Mouse (Mus musculus): ENCODE measurements at regions not wholly inside any gene's neighbourhood (a gene's known extent, or its start where the extent isn't known, plus 50 kb on each side); places are given as distances from the start of the nearest gene placed in this dataset.
A peak's percentile ranks its signal among the peaks of the same experiment; 100 is the strongest.

DNA sequence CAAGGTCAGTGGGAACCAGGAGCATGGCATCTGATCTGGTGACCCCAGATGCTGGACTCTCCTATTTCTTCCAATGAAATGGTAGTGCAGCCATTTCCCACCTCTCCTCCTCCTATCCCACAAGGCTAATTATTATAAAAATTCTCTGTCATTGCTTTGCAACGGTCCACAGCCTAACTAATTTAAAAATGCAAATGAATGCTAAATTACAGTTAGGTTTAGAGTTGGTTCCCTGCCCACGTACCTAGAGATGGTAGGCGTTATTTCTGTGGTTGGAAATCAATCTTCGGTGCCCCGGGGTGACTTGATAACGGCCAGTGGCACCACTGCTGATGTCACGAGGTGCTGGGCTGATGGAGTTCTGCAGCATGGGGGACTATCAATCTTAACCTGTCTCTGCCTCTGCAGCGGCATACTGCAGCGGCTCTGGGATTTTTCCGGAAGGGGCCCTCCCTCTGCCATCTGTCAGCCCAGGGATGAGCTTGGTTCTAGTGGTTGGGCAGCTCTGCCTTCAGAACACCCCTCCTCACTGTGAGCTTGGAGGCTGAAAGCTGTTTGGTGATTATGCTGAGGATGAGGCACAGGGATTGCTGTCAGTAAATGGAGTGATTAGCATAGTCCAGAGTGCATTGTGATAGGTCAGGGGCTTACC is 66.5 kb downstream of the Nmur2 start:
- no peak for DNase-seq

- no peak for DNase-seq
Observed at GRCm38 (mm10) chr11:55966580-55966979, 74.2 kb downstream of the Nmur2 start.

GRCm38 (mm10) chr11:55958372-55958771 is 82.4 kb downstream of the Nmur2 start:
- DNase-seq, result no peak

DNA sequence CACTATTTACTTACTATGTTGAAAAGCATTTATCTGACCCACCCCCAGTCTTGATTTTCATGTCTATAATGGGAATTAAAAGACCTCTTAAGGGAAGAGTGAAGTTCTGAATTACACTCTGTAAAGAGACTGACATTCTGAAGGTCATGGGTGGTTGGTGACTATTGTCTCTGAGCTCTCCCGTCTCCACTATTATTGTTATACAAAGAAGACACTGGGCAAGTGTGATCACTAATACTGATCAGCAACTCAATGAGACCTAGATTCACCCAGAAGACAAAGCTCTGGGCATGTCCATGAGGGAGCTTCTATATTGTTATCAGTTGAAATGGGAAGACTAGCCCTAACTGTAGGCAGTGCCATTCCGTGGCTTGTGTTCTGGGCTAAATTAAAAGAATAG is 83.5 kb downstream of the Nmur2 start:
- DNase-seq, result no peak

- no peak for DNase-seq
Observed at GRCm38 (mm10) chr11:55953696-55954095, 87.1 kb downstream of the Nmur2 start.

GRCm38 (mm10) chr11:55949596-55949995 is 91.2 kb downstream of the Nmur2 start:
- DNase-seq, result peak; percentile 33

DNA sequence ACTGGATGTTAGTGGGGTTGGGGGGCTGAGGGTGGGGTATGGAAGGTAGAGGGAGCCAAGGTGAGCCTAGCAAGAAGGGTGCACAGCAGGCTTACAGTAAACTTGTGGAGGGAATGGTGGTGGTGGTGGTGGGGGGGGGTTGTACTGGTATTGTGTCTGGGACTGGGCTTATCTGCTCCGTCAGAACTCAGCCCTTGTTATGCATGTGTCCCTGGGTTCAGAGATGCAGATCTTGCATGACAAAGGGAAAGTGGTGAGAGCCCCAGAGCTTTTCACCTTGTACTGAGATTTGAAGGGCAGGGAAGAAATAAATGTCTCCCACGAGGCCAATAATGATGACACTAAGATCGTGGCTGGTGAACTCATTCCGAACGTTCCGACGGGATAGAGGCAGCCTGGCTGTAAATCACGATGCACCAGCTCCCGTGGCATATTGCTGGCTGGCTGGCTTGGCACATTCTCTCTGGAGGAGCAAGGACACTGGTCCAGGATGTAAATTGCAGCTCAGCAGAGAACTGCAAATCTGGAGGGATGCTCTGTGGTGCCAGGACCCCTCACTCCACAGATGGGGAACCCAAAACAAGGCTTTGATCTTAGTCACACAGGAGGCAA is 94.1 kb downstream of the Nmur2 start:
- DNase-seq, result peak; percentile 58

DNA sequence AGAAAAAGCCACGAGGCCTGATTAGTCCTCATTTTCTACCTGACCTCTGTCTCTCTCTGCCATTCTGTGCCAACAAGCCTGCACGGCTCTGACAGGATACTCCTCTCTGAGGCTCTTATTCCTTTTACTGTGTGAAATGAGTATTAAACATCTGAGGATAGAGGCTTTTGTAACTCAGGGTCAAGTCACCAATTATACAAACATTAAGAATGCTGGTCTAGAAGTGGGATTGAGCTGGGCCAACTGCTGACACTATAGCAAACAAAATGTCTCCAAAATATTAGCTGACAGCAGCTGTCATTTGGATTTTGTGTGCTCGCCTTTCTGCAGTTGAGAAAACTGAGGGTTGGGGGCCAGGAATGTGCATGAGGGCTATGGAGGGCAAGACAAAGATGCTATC is 94.8 kb downstream of the Nmur2 start:
- no peak for DNase-seq

DNA sequence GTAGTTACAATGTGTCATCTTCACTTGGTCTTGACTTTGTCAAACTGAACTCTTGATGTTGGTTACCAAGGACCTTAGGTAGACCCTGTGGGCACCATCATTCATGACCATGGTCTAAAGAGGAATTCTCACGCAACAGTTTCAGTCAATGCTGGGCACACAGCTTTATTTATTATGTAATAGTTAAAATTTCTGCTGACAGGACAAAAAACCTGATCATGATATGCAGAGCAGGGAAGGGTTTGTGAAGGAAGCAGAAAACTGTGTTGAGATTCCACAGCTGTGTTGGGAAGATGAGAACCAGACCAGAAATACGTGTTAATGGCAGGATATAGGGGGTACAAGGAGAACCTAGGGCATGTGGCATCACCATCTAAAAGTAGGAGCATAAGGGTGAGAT is 100.8 kb downstream of the Nmur2 start:
- DNase-seq, result no peak

DNA sequence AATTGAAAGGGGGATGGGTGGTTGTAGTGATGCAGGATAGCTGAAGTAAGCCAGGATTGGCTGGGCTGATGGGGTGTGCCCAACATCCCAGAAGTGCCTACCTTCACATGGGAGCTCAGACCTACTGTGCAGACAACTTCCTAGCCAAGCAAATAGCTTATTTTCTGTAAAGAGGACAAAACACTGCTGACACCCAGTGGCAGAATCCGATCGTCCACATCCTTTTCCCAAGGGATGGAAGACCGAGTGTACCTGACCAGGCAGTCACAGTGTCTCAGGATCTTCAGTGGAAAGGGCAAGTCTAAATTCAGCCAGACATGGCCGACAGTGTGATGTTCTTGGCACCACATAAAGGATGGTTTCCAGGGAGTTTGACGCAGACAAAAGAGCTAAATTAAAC is 114.4 kb downstream of the Nmur2 start:
- DNase-seq, result no peak

GRCm38 (mm10) chr11:55919066-55919465 is 121.7 kb downstream of the Nmur2 start:
- peak; percentile 34 for DNase-seq

- peak; percentile 28 for DNase-seq
Observed at GRCm38 (mm10) chr11:55918411-55918810, 122.4 kb downstream of the Nmur2 start.

DNA sequence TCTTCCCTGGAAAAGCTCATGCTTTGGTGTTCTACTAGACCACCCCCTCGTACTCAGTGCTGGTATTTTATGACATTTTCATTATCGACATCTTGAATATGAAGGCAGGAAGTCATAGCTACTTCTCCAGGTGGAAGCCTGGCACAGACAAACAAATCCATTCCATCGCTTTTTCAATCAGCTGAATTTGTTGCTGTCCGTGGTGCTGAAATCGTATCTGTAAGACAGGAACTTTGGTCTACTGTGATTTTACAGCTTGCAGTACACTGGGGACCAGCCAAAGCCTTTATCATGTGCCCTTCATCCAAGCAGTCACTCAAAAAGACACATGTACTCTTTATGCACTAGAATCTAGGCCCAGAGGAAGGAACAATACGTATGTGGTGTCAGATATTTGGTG is 143.3 kb downstream of the Nmur2 start:
- DNase-seq, result no peak

DNA sequence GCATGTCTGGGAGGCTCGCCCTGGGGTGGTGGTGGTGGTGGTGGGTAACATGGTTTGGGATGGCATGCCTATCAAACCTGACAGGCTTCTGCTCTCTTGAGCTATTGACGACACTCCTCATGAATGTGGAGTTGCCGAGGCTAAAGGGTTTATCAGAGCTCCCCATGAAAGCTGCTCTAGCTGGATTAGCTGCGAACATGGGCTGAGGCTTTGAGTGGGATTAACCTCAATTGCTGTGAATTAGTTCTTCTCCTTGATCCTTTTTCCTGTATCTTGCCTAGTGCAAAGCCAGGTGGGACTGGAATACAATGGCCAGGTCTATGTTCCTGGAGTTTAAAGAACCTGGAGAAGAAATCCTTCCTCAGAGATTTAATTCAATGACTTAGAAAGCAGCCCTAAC is 150.6 kb downstream of the Nmur2 start:
- DNase-seq, result no peak

DNA sequence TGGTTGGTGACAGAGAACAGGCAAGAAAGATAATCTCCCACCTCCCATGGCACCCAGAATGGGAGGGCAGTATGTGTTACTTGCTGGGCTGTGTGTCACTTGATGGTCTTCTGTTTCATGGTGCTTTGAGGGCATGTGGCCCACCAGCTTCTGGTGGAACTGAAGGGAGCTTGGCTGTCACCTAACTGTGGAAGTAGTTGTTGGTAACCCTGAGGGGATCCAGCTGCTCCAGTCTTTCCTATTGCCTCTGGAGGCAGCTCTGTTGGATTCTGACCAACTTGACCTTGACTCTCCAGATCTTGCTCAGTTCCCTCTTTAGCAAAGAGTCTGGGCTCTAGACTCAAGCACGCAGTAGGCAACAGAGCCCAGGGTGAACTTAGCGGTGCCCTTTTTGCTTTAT is 162.2 kb downstream of the Nmur2 start:
- DNase-seq, result peak; percentile 62

- no peak for DNase-seq
Observed at GRCm38 (mm10) chr11:55867141-55867540, 173.7 kb downstream of the Nmur2 start.

DNA sequence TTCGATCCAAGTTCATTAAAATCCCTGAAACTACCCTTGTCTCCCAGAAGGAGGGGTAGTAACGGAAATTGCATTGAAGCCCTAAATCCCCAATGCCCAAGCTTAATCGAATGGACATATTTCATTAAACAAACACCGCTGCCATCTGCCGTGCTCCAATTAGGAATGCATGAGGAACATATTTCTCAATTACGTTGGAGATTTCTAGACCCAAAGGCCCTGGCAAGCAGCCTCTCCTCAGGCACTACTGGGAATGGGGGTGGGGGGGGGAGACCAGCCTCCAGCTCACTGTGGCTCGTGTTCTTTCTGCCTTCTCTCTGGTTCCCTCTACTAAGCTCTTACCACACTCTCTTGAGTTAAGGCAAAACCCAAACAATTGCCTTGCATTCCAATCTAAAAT is 181.6 kb downstream of the Nmur2 start:
- DNase-seq, result peak; percentile 48

DNA sequence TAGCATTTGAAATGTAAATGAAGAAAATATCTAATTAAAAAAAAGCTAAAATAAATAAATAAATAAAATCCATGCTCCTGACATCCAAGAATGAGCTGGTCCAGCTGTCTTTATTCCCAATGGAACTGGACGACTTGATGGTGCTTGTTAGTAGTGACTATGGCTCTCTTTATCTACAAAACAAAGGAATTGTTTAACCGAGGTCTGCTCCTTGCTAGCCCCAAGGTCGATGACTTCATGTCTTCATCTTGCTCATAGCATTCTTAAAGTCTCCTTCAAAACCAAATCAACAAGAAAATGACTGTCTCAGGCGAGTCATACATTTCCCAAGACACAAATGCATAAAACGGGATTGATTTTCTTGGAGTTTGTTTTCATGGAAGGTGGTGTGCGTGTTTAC is 212.5 kb upstream of the Glra1 start:
- peak; percentile 14 for DNase-seq

DNA sequence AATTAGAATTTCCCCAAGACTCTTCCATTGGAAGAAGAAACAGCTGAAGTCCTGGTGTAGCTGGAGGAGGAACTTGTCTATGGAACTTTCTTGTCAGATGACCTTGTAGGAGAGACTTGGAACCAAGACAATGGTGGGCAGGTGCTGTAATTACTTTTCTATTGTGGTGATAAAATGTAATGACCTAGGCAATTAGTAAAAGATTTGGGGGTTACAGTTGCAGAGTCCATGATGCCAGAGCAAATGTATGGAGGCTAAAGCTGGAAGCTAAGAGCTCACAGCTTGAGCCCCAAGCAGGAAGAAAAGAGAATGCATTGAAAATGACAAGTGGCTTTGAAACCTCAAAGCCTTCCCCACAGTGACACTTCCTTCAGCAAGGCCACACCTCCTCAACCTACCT is 208.6 kb upstream of the Glra1 start:
- peak; percentile 40 for DNase-seq

- DNase-seq, result peak; percentile 78
Observed at GRCm38 (mm10) chr11:55810685-55811084, 202.7 kb upstream of the Glra1 start.

GRCm38 (mm10) chr11:55791195-55791865 is 183.3 kb upstream of the Glra1 start:
- no peak for DNase-seq

GRCm38 (mm10) chr11:55789638-55790037 is 181.6 kb upstream of the Glra1 start:
- DNase-seq, result no peak

- peak; percentile 45 for DNase-seq
Observed at GRCm38 (mm10) chr11:55781044-55781443, 173.0 kb upstream of the Glra1 start.

DNA sequence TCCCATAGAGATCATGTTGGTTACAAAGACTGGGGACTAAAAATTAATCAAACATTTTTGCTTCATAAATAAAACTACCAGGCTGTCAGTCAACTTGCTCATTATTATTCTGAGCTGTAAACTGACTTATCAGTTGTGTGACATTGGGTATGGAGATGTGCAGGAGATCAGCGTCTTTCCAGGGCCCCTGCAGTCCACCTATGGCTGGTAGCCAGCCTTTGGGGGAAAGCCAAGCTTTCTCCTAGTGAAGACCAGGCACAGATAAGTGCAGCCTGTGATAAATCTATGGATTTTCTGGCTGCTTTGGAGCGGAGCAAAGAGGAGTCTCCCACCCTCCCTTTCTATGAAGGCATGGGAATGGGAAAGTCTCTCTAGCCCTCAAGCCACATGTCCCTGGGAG is 172.0 kb upstream of the Glra1 start:
- DNase-seq, result no peak

DNA sequence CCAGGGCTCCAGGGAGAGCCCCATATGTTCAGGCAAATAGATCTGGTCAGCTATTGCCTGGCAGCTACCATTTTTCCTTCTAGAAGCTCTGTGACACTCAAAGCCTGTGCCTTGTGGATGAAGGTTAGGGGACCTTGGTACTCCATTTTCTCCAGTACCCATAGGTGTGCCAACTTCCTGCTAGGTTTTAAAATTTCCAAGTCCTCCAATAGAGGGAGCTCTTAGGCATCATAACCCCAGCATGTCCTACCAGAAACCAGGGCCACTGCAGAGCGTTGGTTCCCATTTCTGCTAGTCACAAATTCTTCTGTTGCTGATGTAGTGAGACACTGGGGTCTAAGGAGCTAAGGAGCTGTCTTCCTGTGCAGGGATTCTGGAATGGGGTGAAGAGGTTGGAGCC is 165.3 kb upstream of the Glra1 start:
- no peak for DNase-seq
